Mouse (Mus musculus): ENCODE measurements around the gene Ckap4.

- TF ChIP-seq CTCF (IDR thresholded peaks at IDR 0.05; ENCODE audit: low read depth, low read length) (peak; percentile 76), POLR2A (IDR thresholded peaks at IDR 0.05; ENCODE audit: borderline replicate concordance, low read depth, low read length) (no peak)
Observed at GRCm38 (mm10) chr10:84514038-84514578, 19.8 kb downstream of the Ckap4 start.
